Mouse (Mus musculus) liver, embryonic 14.5 days (tissue): ENCODE results near the gene Asah2.

ENCODE experiments used
- CTCF ChIP-seq: IDR thresholded peaks from 2 replicates; pipeline ENCODE4 v1.5.1; 2016; ENCODE audit warnings: antibody characterized with exemption, low read depth, control low read depth
- EP300 ChIP-seq: IDR thresholded peaks from 2 replicates; pipeline ENCODE4 v1.6.1; 2016; ENCODE audit warnings: antibody characterized with exemption, low read depth

DNA sequence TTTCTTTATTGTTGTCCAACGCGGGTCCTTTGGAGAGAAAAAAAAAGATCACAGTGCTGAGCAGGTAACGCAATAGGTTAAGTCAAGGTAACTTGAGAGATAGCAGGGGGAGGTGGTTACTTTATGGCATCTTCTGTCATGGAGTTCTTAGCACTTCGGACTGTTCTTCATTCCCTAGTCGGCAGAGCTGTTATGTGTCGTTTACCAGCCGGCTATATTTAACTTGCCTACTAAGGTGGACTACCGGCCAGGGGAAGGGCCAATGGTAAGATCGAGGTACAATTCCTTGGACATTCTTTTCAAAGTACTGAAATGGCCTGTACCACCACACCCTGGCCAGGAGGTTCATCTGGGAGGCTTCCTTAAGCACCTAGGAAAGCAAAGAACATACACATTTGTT is 16.1 kb upstream of the Asah2 start:
- no peak for TF ChIP-seq EP300
- no peak for TF ChIP-seq CTCF
